Mouse (Mus musculus) R1 (cell line): ENCODE results near the gene Hspa12a.

Experiments
- DNase-seq: peaks from one replicate; pipeline ENCODE4 v3.0.0-alpha.2; 2018; ENCODE audit warnings: low read depth, low spot score

Hspa12a gene

GRCm38 (mm10) chr19:58910941-58911368 lies 32.5 kb downstream of the Hspa12a start:
- peak; percentile 51 for DNase-seq

GRCm38 (mm10) chr19:58908018-58908417 lies 35.4 kb downstream of the Hspa12a start:
- no peak for DNase-seq

- no peak for DNase-seq
Observed at GRCm38 (mm10) chr19:58906685-58907084, 36.8 kb downstream of the Hspa12a start.

GRCm38 (mm10) chr19:58903899-58904327 lies 39.5 kb downstream of the Hspa12a start:
- peak; percentile 67 for DNase-seq

GRCm38 (mm10) chr19:58903079-58903898 lies 40.2 kb downstream of the Hspa12a start:
- DNase-seq: no peak

- DNase-seq: peak; percentile 53
Observed at GRCm38 (mm10) chr19:58900471-58900870, 43.0 kb downstream of the Hspa12a start.

GRCm38 (mm10) chr19:58896216-58896615 lies 47.2 kb downstream of the Hspa12a start:
- no peak for DNase-seq

GRCm38 (mm10) chr19:58889306-58890038 lies 54.0 kb downstream of the Hspa12a start:
- no peak for DNase-seq

- DNase-seq: peak; percentile 55
Observed at GRCm38 (mm10) chr19:58886467-58886866, 57.0 kb downstream of the Hspa12a start.

GRCm38 (mm10) chr19:58883451-58883850 lies 60.0 kb downstream of the Hspa12a start:
- no peak for DNase-seq

GRCm38 (mm10) chr19:58882336-58882735 lies 61.1 kb downstream of the Hspa12a start:
- DNase-seq: no peak

- no peak for DNase-seq
Observed at GRCm38 (mm10) chr19:58879330-58879957, 64.0 kb downstream of the Hspa12a start.

GRCm38 (mm10) chr19:58878560-58878959 lies 64.9 kb downstream of the Hspa12a start:
- no peak for DNase-seq

- DNase-seq: no peak
Observed at GRCm38 (mm10) chr19:58873536-58873935, 69.9 kb downstream of the Hspa12a start.

- DNase-seq: peak; percentile 81
Observed at GRCm38 (mm10) chr19:58872381-58873259, 70.8 kb downstream of the Hspa12a start.

- peak; percentile 37 for DNase-seq
Observed at GRCm38 (mm10) chr19:58871878-58872277, 71.6 kb downstream of the Hspa12a start.

- no peak for DNase-seq
Observed at GRCm38 (mm10) chr19:58866651-58867050, 76.8 kb downstream of the Hspa12a start.

GRCm38 (mm10) chr19:58865224-58865623 lies 78.2 kb downstream of the Hspa12a start:
- no peak for DNase-seq

- no peak for DNase-seq
Observed at GRCm38 (mm10) chr19:58864006-58864573, 79.4 kb downstream of the Hspa12a start.

GRCm38 (mm10) chr19:58861174-58861760 lies 82.2 kb downstream of the Hspa12a start:
- DNase-seq: no peak
